Mouse (Mus musculus) liver, embryonic 16.5 days (tissue): ENCODE results near the gene Vmn2r47. TPM values are rescaled to one million over a fixed set of nuclear protein-coding genes. Genes with fewer than 3 reads are reported as not detected.
"Not testable (repeated sequence)": the region's sequence is repeated elsewhere in the genome, so short reads cannot be mapped to it uniquely, and the experiment has no call there.

Experiments
- ATAC-seq: fragments of 200-750 bp; cut with Nextera tagmentation; 2 replicates; pipeline ENCODE4 v1.8.0; 2017; ENCODE audit warnings: low read depth, mild to moderate bottlenecking, moderate number of reproducible peaks, moderate library complexity
- H3K27ac ChIP-seq: fragments of 300-500 bp; sonication (generic); 2 replicates; pipeline ENCODE4 v1.5.1; 2014; ENCODE audit warnings: mild to moderate bottlenecking, low read length
- H3K27me3 ChIP-seq: fragments of 300-500 bp; sonication (generic); 2 replicates; pipeline ENCODE4 v1.6.1; 2014; ENCODE audit warnings: low read depth, low read length, mixed read lengths; ENCODE audit not compliant: control insufficient read depth, insufficient read depth
- H3K36me3 ChIP-seq: fragments of 300-500 bp; sonication (generic); 2 replicates; pipeline ENCODE4 v1.6.1; 2014; ENCODE audit warnings: mild to moderate bottlenecking; ENCODE audit not compliant: control insufficient read depth, insufficient read depth
- H3K4me1 ChIP-seq: fragments of 300-500 bp; sonication (generic); 2 replicates; pipeline ENCODE4 v1.6.1; 2014; ENCODE audit warnings: low read depth, low read length, mixed read lengths; ENCODE audit not compliant: control insufficient read depth
- H3K4me2 ChIP-seq: fragments of 300-500 bp; sonication (generic); 2 replicates; pipeline ENCODE4 v1.6.1; 2014; ENCODE audit warnings: low read depth, low read length, mixed read lengths
- H3K4me3 ChIP-seq: fragments of 300-500 bp; sonication (generic); 2 replicates; pipeline ENCODE4 v1.5.1; 2014; ENCODE audit warnings: low read depth, mild to moderate bottlenecking, low read length
- H3K9ac ChIP-seq: fragments of 300-500 bp; sonication (generic); 2 replicates; pipeline ENCODE4 v1.6.1; 2014; ENCODE audit warnings: low read depth, low read length
- H3K9me3 ChIP-seq: fragments of 300-500 bp; sonication (generic); replicated peaks from 2 replicates; pipeline ENCODE4 v1.6.1; 2016; ENCODE audit warnings: low read length; ENCODE audit not compliant: control insufficient read depth
- WGBS: fragments of 180-500 bp; shearing (Covaris S2); extraction: QIAGEN DNeasy Blood & Tissue Kit; methylation state at CpG from one replicate; pipeline ENCODE4 v1.1.7; 2014; ENCODE audit not compliant: insufficient replicate concordance; 5-methylcytosine and 5-hydroxymethylcytosine counted together
- polyA plus RNA-seq: library from polyadenylated mRNA; unstranded; fragments of >200 nt; fragmentation: Nextera tagmentation; extraction: Ambion mirVana; gene quantifications from 2 replicates; pipeline ENCODE4 v1.2.1, GENCODE M21; 2015

Vmn2r47 gene
- not detected in 2 replicates for polyA plus RNA-seq

- H3K9ac ChIP-seq, H3K9me3 ChIP-seq, H3K4me1 ChIP-seq, H3K4me2 ChIP-seq, ATAC-seq, H3K27ac ChIP-seq, H3K27me3 ChIP-seq, H3K36me3 ChIP-seq, H3K4me3 ChIP-seq: not testable (repeated sequence)
- no CpG with 5 or more reads among the region's 1 CpGs for WGBS
Observed at GRCm38 (mm10) chr7:9841225-9841624, at the start of gene Vmn2r47. TSS of gene Vmn2r47 (minus strand) at chr7:9841325.

GRCm38 (mm10) chr7:9770471-9770870 is 70.7 kb downstream of the Vmn2r47 start, which contains the start of gene Vmn2r46:
TSS of gene Vmn2r46 (minus strand) at chr7:9770571.
- no CpG with 5 or more reads among the region's 1 CpGs for WGBS
- not testable (repeated sequence) for H3K9ac ChIP-seq, H3K27me3 ChIP-seq, H3K36me3 ChIP-seq, H3K4me3 ChIP-seq, H3K4me1 ChIP-seq, H3K27ac ChIP-seq, ATAC-seq, H3K4me2 ChIP-seq, H3K9me3 ChIP-seq

Other genes starting within 250 kb of the Vmn2r47 start
- gene Vmn2r46, start 70.8 kb downstream of the Vmn2r47 start, polyA plus RNA-seq = not detected in 2 replicates
- not detected in 2 replicates for gene Vmn2r48, start 112.3 kb upstream of the Vmn2r47 start, polyA plus RNA-seq
- not detected in 2 replicates for gene Vmn2r49, start 150.9 kb upstream of the Vmn2r47 start, polyA plus RNA-seq
- not detected in 2 replicates for gene Vmn2r50, start 212.0 kb upstream of the Vmn2r47 start, polyA plus RNA-seq